ENCODE assay signal across 20 mouse cellular contexts in the genomic region with DNA sequence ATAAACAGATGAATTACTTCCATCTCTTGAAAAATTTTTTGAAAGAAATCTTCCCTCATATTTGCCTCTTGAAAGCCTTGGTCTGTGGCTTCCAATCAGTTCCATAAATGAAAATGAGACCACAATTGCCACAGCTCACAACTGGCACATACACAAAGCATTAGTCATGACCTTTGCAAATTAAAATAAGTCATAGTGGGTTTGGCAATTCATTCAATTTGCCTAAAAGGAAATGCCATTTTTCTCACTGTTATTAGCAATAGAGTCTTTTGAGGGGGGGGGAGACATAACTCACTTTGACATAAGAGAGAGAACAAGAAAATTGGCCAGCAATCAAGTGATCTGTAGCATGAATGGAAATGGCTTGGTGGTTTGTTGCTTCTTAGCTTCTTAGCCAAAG.
"Had no signal": no experiment of that assay in that cellular context is flagged by ENCODE, and none has a peak within 500 bp of the region (broad histone marks: within the 10 kb centered on the region; RNA-seq: fewer than 3 reads in every experiment).

No protein-coding gene starts in this region.

- H3K4me3 ChIP-seq: lung, embryonic 15.5 days; megakaryocyte, embryonic 14.5 days; midbrain, embryonic 12.5 days; myocyte; neural tube, embryonic 13.5 days; neural tube, embryonic 15.5 days had no signal

- DNase-seq: liver, postnatal 0 days; lung, adult 2 months; lung, postnatal 14 days; lung, postnatal 36 days; midbrain, embryonic 14.5 days; retina, postnatal 1 day; right cerebral cortex, adult 18-20 months; right cerebral cortex, postnatal 25 days; right cerebral cortex, postnatal 4 days; spleen, adult 18-20 months; thymus, adult 18-20 months; thymus, postnatal 14 days; thymus, postnatal 36 days had no signal

- H3K27ac ChIP-seq: lung, embryonic 15.5 days; macrophage; midbrain, embryonic 12.5 days; neural tube, embryonic 13.5 days; neural tube, embryonic 15.5 days had no signal

- H3K9me3 ChIP-seq: lung, embryonic 15.5 days; megakaryocyte, embryonic 14.5 days; midbrain, embryonic 12.5 days; neural tube, embryonic 13.5 days; neural tube, embryonic 15.5 days had no signal

- H3K4me1 ChIP-seq: lung, embryonic 15.5 days; neural tube, embryonic 13.5 days; neural tube, embryonic 15.5 days had no signal

- H3K27me3 ChIP-seq: lung, embryonic 15.5 days; midbrain, embryonic 12.5 days; neural tube, embryonic 13.5 days; neural tube, embryonic 15.5 days had no signal

- H3K36me3 ChIP-seq: lung, embryonic 15.5 days; midbrain, embryonic 12.5 days; neural tube, embryonic 13.5 days; neural tube, embryonic 15.5 days had no signal
